Comparison of ENCODE assay signal across 8 mouse cellular contexts in the genomic region with DNA sequence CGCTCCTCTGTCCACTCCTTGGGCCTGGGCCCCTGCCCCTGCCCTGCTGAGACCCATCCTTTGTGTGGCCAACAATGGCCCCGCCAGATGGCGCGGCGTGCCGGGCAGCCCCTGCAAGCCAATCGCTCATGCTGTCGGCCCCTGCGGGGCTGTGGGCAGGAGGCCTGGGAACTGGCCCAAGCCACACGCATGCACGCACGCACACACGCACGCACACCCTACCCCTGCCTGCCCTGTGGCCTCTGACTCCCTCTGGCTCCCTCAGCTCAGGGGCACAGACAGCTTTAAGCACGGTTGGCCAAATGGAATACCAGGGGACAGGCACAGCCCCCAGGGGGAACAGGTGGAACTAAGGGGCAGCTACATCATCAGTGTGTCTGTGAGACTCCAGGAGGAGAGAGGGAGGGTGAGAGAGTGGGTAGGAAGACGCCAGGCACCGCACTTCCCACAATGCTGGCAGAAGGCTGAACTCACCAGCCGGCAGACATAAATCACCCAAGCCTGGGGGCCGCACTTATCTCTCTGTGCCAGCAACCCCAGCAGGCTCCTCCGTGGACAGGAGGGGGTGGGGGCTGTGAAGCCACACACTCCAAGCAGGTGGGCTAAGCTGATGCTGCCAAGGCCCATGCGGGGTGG. TPM values are rescaled to one million over a fixed set of nuclear protein-coding genes. Genes with fewer than 3 reads are reported as not detected.
DNase-seq lines count a peak whose midpoint lies in the region; ATAC-seq lines count a peak whose summit lies in the region.

No protein-coding gene starts in this region.

- H3K9me3 ChIP-seq in heart, embryonic 10.5 days, result no peaks in the 10 kb centered on the region
- no peaks in the 10 kb centered on the region for H3K9me3 ChIP-seq in forebrain, embryonic 15.5 days

- peak overlapping the region; percentile 14 for H3K9ac ChIP-seq in forebrain, embryonic 15.5 days (replicated peaks)

- H3K27me3 ChIP-seq in heart, embryonic 10.5 days (ENCODE audit: insufficient read depth, poor library complexity, severe bottlenecking), result no peaks in the 10 kb centered on the region
- no peaks in the 10 kb centered on the region for H3K27me3 ChIP-seq in forebrain, embryonic 15.5 days

- no peak overlapping the region for H3K4me3 ChIP-seq in heart, embryonic 10.5 days
- H3K4me3 ChIP-seq in forebrain, embryonic 15.5 days, result no peak overlapping the region

- no peaks in the 10 kb centered on the region for H3K36me3 ChIP-seq in heart, embryonic 10.5 days
- no peaks in the 10 kb centered on the region for H3K36me3 ChIP-seq in forebrain, embryonic 15.5 days

- no peak for DNase-seq in heart, embryonic 10.5 days (ENCODE audit: low spot score)
- no peak for DNase-seq in heart, postnatal 10 days
- DNase-seq in cerebellum, adult 11-12 months, result peak; percentile 85
- peak; percentile 88 for DNase-seq in left cerebral cortex, postnatal 4 days
- DNase-seq in right cerebral cortex, postnatal 10 days (ENCODE audit: low spot score in 2 of 2), result peak; percentile 58 to 79
- DNase-seq in adipocyte (ENCODE audit: low spot score), result no peak

- ATAC-seq in forebrain, embryonic 15.5 days (replicated peaks), result peak; percentile 60
- ATAC-seq in monocyte, adult 5-6 weeks (replicated peaks; ENCODE audit: insufficient number of reproducible peaks, low FRiP score, low TSS enrichment, poor library complexity, severe bottlenecking), result no peak

- intact Hi-C loops in heart, postnatal 10 days (cut with DNase I), result no loop called here
- intact Hi-C loops in left cerebral cortex, postnatal 4 days (cut with DNase I), result no loop called here

- peak overlapping the region; percentile 78 for H3K27ac ChIP-seq in heart, embryonic 10.5 days
- H3K27ac ChIP-seq in forebrain, embryonic 15.5 days (replicated peaks), result peak overlapping the region; percentile 80

- H3K4me1 ChIP-seq in heart, embryonic 10.5 days, result peaks cover 100% of the 10 kb centered on the region
- peaks cover 82% of the 10 kb centered on the region for H3K4me1 ChIP-seq in forebrain, embryonic 15.5 days

- WGBS in heart, embryonic 10.5 days, result 58% methylated on average over 21 of the region's 21 CpGs
- 7% methylated on average over 21 of the region's 21 CpGs for WGBS in forebrain, embryonic 15.5 days

- H3K4me2 ChIP-seq in forebrain, embryonic 15.5 days (replicated peaks), result peak overlapping the region; percentile 22

RNA-seq across cellular contexts. Expression of a gene that starts 34.2 kb away (rescaled TPM):
- polyA plus RNA-seq in heart, embryonic 10.5 days (2016; fragmentation: Nextera tagmentation; extraction: Ambion mirVana), result 5.7 and 6.7 TPM in 2 replicates
- 10 to 100 TPM; 32.8 to 34.4 TPM for total RNA-seq in heart, postnatal 10 days (2021)
- polyA plus RNA-seq in forebrain, embryonic 15.5 days (2015; fragmentation: Nextera tagmentation; extraction: Ambion mirVana), result 14.3 and 16.3 TPM in 2 replicates
- total RNA-seq in left cerebral cortex, postnatal 4 days (2021), result 10 to 100 TPM; 60.2 to 64.1 TPM
- 0.32 to 1.4 TPM in 2 of 3 replicates, not detected in the other for total RNA-seq in monocyte, adult 5-6 weeks (2017)

Comparison
In these comparisons a context has a peak if more than half of its experiments do, and no peak if none do; other contexts are left out.
1. DNase-seq: peak in cerebellum, adult 11-12 months (single experiment), left cerebral cortex, postnatal 4 days (single experiment) and right cerebral cortex, postnatal 10 days (2 of 2); none in heart, embryonic 10.5 days (single experiment), heart, postnatal 10 days (0 of 2) and adipocyte (single experiment).
2. RNA of a gene that starts 34.2 kb away (total RNA-seq): 60.2 to 64.1 TPM in left cerebral cortex, postnatal 4 days and 32.8 to 34.4 TPM in heart, postnatal 10 days; 0.32 to 1.4 TPM in monocyte, adult 5-6 weeks; every median in the first group is over 10 times any median in the second.